Mouse (Mus musculus) megakaryocyte, embryonic 14.5 days (primary cell): Measurements from ENCODE around the gene Mrm3.

Source experiments
- FLI1 ChIP-seq: IDR thresholded peaks from 2 replicates; pipeline ENCODE4 v1.6.1; 2012; ENCODE audit warnings: low read length, inconsistent platforms, mixed read lengths
- GATA1 ChIP-seq: IDR thresholded peaks from 3 replicates; pipeline ENCODE4 v1.6.1; 2012; ENCODE audit warnings: mixed read lengths, low read length, inconsistent platforms, borderline replicate concordance

- TF ChIP-seq GATA1 (no peak), FLI1 (no peak)
Measured at GRCm38 (mm10) chr11:76247239-76247638, 3.7 kb downstream of the Mrm3 start.
